Mouse (Mus musculus): ENCODE results near the gene Psmd3. TPM values are rescaled to one million over a fixed set of nuclear protein-coding genes. Genes with fewer than 3 reads are reported as not detected.
A peak's percentile ranks its signal among the peaks of the same experiment; 100 is the strongest.

Psmd3 gene
- polyA plus RNA-seq, 1 experiment, result 57.7 TPM

DNA sequence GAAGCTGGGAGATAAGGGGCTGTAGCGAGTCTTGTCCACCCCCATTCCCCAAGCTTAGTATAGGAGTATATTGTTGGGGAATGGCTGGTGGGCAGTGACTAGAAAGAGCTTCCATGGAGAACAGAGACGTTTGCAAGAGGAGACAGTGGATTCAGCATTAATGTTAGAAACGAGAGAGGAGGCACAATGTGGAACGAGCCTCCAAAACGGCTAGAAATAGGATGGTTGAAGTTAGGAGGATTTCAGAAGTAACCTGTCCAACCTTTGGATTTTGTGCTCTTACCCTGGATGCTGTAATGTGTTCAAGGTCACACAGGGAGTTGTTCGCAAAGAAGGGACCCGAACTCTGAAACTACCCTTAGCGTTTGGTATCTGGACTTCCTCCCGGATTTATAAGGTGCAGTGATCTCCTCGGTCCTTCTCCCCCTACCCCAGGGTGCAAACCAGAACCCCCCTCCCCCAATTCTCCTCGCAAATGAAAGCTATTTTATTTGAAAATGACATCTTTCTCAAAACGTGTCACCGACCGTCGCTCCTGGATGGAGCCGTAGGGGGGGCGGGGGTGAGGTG lies 58.8 kb downstream of the Psmd3 start:
- H3K27ac ChIP-seq (ENCODE audit: control insufficient read depth, insufficient read depth, low read depth, low read length, poor library complexity), result no peak overlapping the region
- H3K4me1 ChIP-seq (ENCODE audit: control insufficient read depth, insufficient read depth, low read length), result peaks cover 5% of the 10 kb centered on the region

DNA sequence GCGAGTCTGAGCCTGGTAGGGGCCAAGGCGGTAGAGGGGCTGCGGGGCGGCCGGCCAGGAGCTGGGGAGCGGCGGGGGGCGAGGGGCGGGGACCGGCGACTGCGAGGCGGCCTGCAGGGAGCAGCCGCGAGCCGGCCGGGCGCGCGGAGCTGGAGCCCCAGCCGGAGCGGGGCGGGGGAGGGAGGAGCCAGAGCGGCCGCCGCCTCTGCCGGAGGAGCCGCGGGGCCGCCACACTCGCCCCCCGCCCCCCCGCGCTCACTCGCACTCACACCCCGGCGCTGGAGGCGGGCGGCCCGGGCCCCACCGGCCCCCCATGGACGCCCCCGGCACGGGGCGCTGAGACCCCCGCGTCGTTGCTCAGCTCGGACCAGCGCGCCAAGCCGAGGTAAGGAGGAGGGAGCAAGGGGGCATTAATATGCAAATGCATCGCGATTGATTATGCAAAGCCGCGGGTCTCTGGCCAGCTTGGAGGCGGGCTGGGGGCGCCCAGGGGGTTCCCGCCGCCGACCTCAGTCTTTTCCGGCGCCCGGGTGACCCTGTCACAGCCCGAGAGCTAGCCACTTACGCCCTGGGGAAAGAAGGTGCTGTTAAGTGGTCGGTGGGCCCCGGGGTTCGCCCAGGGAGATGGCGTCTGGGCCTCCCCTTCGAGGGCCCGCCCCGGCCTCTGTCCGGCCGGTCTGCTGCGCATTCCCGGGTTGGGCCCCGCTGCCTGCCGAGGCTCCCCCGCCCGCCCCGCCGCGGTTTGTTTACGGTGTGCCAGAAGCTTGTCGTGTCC lies 59.5 kb downstream of the Psmd3 start:
- Histone ChIP-seq H3K27ac (ENCODE audit: control insufficient read depth, insufficient read depth, low read depth, low read length, poor library complexity) (peak overlapping the region; percentile 73), H3K4me3 (replicated peaks; ENCODE audit: control insufficient read depth, low read depth, low read length) (peak overlapping the region; percentile 91), H3K4me1 (ENCODE audit: control insufficient read depth, insufficient read depth, low read length) (peaks cover 5% of the 10 kb centered on the region)
- WGBS, result under 1% methylated on average over 80 of the region's 86 CpGs
- TF ChIP-seq POLR2A (IDR thresholded peaks at IDR 0.05; ENCODE audit: borderline replicate concordance, control insufficient read depth, low read depth, low read length) (no peak), CTCF (IDR thresholded peaks at IDR 0.05; ENCODE audit: control insufficient read depth, insufficient read depth, low read length) (no peak)

More for the DNA sequence above, 58.8 kb downstream of the Psmd3 start:
- peak overlapping the region; percentile 59 for H3K4me3 ChIP-seq (replicated peaks; ENCODE audit: control insufficient read depth, low read depth, low read length)
- TF ChIP-seq CTCF (IDR thresholded peaks at IDR 0.05; ENCODE audit: control insufficient read depth, insufficient read depth, low read length), result no peak
- no peak for TF ChIP-seq POLR2A (IDR thresholded peaks at IDR 0.05; ENCODE audit: borderline replicate concordance, control insufficient read depth, low read depth, low read length)
- WGBS, result 1% methylated on average over 17 of the region's 17 CpGs

DNA sequence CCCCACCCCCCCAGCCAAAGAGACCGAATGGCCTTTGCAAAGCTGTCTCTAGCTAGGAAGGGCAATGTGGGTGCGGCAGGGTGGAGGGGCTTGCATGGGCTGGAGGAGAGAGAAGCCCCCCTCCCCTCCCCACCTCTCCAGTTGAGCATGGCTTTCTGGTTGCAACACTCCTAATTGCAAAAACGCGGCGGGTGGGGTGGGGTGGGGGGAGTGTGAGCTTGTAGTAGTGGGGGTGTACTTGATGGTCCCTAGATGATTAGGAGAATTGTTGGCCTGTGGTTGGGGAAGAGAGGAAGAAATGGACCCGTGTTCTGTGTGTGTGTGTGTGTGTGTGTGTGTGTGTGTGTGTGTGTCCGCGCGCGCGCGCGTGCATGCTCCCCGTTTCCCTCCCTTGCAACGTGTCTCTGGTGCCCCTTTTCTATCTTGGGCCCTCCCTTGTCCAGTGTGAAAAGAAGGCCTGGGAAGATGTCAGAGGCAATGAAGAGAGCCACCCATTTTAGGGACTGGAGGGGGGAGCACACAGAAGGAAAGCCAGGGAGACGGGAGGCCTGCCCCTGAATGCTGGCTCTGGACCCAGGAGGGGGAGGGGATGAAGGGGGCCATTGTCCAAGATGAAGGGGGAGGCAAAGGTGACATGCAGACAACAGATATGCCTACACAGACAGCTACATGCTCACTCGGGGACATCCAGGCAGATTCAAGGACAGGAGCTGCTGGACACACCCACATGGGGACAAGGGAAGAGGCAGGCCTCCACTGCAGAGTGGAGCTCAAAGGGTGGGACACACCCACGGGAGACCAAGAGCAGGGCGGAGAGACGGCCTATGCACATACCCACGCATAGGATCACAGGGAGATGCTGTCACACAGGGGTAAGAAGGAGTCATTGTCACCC lies 60.3 kb downstream of the Psmd3 start:
- Histone ChIP-seq H3K27ac (ENCODE audit: control insufficient read depth, insufficient read depth, low read depth, low read length, poor library complexity) (no peak overlapping the region), H3K4me1 (ENCODE audit: control insufficient read depth, insufficient read depth, low read length) (peaks cover 8% of the 10 kb centered on the region), H3K4me3 (replicated peaks; ENCODE audit: control insufficient read depth, low read depth, low read length) (peak overlapping the region; percentile 91)
- TF ChIP-seq POLR2A (IDR thresholded peaks at IDR 0.05; ENCODE audit: borderline replicate concordance, control insufficient read depth, low read depth, low read length) (no peak), CTCF (IDR thresholded peaks at IDR 0.05; ENCODE audit: control insufficient read depth, insufficient read depth, low read length) (no peak)
- WGBS, result 5% methylated on average over 21 of the region's 21 CpGs

DNA sequence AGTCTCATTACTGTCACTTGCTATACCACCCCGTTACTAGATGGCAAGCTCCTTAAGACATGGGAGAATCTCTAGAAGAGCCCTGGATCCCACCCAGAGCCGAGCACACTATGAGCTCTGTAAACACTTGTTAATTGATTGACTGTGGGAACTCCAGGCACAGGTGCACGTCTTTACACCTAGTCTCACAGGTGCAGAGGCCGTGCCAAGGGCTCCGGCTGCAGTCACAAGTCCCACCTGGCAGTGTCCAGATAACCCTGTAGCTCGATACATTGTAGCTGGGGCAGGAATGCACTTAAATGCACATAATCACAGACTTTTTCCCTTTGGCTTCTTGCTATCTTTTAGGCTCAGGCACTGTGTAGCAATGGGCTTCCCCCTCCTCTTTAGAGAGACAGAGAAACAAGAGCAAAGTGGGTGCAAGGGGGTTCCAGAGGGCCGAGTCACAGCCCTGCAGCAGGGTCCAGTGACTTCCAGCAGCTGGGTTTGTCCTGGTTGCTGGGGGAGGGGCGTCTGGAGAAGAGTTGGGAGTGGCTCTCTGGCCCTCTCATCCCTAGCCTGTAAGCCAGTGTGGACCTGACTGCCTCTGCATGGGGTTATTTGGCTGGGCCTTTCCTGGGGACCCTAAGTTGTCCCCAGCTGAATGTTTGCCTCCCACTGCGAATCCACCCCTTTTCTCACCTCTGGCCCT lies 61.4 kb downstream of the Psmd3 start:
- peaks cover 8% of the 10 kb centered on the region for H3K4me1 ChIP-seq (ENCODE audit: control insufficient read depth, insufficient read depth, low read length)
- H3K27ac ChIP-seq (ENCODE audit: control insufficient read depth, insufficient read depth, low read depth, low read length, poor library complexity), result no peak overlapping the region
- no peak for TF ChIP-seq CTCF (IDR thresholded peaks at IDR 0.05; ENCODE audit: control insufficient read depth, insufficient read depth, low read length)
- no peak for TF ChIP-seq POLR2A (IDR thresholded peaks at IDR 0.05; ENCODE audit: borderline replicate concordance, control insufficient read depth, low read depth, low read length)
- WGBS, result 52% methylated on average over 9 of the region's 9 CpGs
- H3K4me3 ChIP-seq (replicated peaks; ENCODE audit: control insufficient read depth, low read depth, low read length), result no peak overlapping the region

- no peak overlapping the region for H3K27ac ChIP-seq (ENCODE audit: control insufficient read depth, insufficient read depth, low read depth, low read length, poor library complexity)
- 71% methylated on average over 7 of the region's 7 CpGs for WGBS
Observed at GRCm38 (mm10) chr11:98744456-98745019, 62.2 kb downstream of the Psmd3 start.

More at GRCm38 (mm10) chr11:98744456-98745019, 62.2 kb downstream of the Psmd3 start:
- Histone ChIP-seq H3K4me3 (replicated peaks; ENCODE audit: control insufficient read depth, low read depth, low read length) (no peak overlapping the region), H3K4me1 (ENCODE audit: control insufficient read depth, insufficient read depth, low read length) (peaks cover 8% of the 10 kb centered on the region)
- TF ChIP-seq POLR2A (IDR thresholded peaks at IDR 0.05; ENCODE audit: borderline replicate concordance, control insufficient read depth, low read depth, low read length) (no peak), CTCF (IDR thresholded peaks at IDR 0.05; ENCODE audit: control insufficient read depth, insufficient read depth, low read length) (no peak)

Other genes with a start within 250 kb of the Psmd3 start
- 25.3 and 33.9 TPM in 2 replicates for gene Mien1, start 243.6 kb upstream of the Psmd3 start, polyA plus RNA-seq (2011; ENCODE audit: insufficient read depth, insufficient read length, low replicate concordance, missing spikeins)
- gene Grb7, start 236.2 kb upstream of the Psmd3 start, polyA plus RNA-seq (2011; ENCODE audit: insufficient read depth, insufficient read length, low replicate concordance, missing spikeins), result 0.85 TPM in 1 of 2 replicates, not detected in the other
- gene Ikzf3, start 136.5 kb upstream of the Psmd3 start, polyA plus RNA-seq (2011; ENCODE audit: insufficient read depth, insufficient read length, low replicate concordance, missing spikeins), result 13.3 and 41.7 TPM in 2 replicates
- 2.2 and 6.5 TPM in 2 replicates for gene Zpbp2, start 131.5 kb upstream of the Psmd3 start, polyA plus RNA-seq (2011; ENCODE audit: insufficient read depth, insufficient read length, low replicate concordance, missing spikeins)
- gene Ormdl3, start 95.2 kb upstream of the Psmd3 start, polyA plus RNA-seq (2011; ENCODE audit: insufficient read depth, insufficient read length, low replicate concordance, missing spikeins), result 41.1 and 41.2 TPM in 2 replicates
- gene Lrrc3c, start 84.3 kb upstream of the Psmd3 start, polyA plus RNA-seq (2011; ENCODE audit: insufficient read depth, insufficient read length, low replicate concordance, missing spikeins), result not detected in 2 replicates
- gene Gm12355, start 56.9 kb upstream of the Psmd3 start, polyA plus RNA-seq (2011; ENCODE audit: insufficient read depth, insufficient read length, low replicate concordance, missing spikeins), result 50.6 and 60.6 TPM in 2 replicates
- gene Gsdma3, start 56.2 kb upstream of the Psmd3 start, polyA plus RNA-seq (2011; ENCODE audit: insufficient read depth, insufficient read length, low replicate concordance, missing spikeins), result not detected in 2 replicates
- not detected in 2 replicates for gene Gsdma2, start 35.8 kb upstream of the Psmd3 start, polyA plus RNA-seq (2011; ENCODE audit: insufficient read depth, insufficient read length, low replicate concordance, missing spikeins)
- gene Gsdma, start 18.2 kb upstream of the Psmd3 start, polyA plus RNA-seq (2011; ENCODE audit: insufficient read depth, insufficient read length, low replicate concordance, missing spikeins), result 0.55 and 0.70 TPM in 2 replicates
- gene Csf3, start 18.7 kb downstream of the Psmd3 start, polyA plus RNA-seq (2011; ENCODE audit: insufficient read depth, insufficient read length, low replicate concordance, missing spikeins), result not detected in 2 replicates
- 26.7 and 28.7 TPM in 2 replicates for gene Med24, start 46.9 kb downstream of the Psmd3 start, polyA plus RNA-seq (2011; ENCODE audit: insufficient read depth, insufficient read length, low replicate concordance, missing spikeins)
- 27.5 and 35.4 TPM in 2 replicates for gene Thra, start 58.1 kb downstream of the Psmd3 start, polyA plus RNA-seq (2011; ENCODE audit: insufficient read depth, insufficient read length, low replicate concordance, missing spikeins)
- 2.4 and 4.8 TPM in 2 replicates for gene Nr1d1, start 92.8 kb downstream of the Psmd3 start, polyA plus RNA-seq (2011; ENCODE audit: insufficient read depth, insufficient read length, low replicate concordance, missing spikeins)
- 46.7 and 69.9 TPM in 2 replicates for gene Msl1, start 113.0 kb downstream of the Psmd3 start, polyA plus RNA-seq (2011; ENCODE audit: insufficient read depth, insufficient read length, low replicate concordance, missing spikeins)
- 29.3 and 38.5 TPM in 2 replicates for gene Casc3, start 122.4 kb downstream of the Psmd3 start, polyA plus RNA-seq (2011; ENCODE audit: insufficient read depth, insufficient read length, low replicate concordance, missing spikeins)
- 1.5 and 6.8 TPM in 2 replicates for gene Rapgefl1, start 154.2 kb downstream of the Psmd3 start, polyA plus RNA-seq (2011; ENCODE audit: insufficient read depth, insufficient read length, low replicate concordance, missing spikeins)
- 5.9 and 11.3 TPM in 2 replicates for gene Wipf2, start 181.1 kb downstream of the Psmd3 start, polyA plus RNA-seq (2011; ENCODE audit: insufficient read depth, insufficient read length, low replicate concordance, missing spikeins)
- gene Cdc6, start 225.2 kb downstream of the Psmd3 start, polyA plus RNA-seq (2011; ENCODE audit: insufficient read depth, insufficient read length, low replicate concordance, missing spikeins), result 50.4 and 53.9 TPM in 2 replicates
- gene Rara, start 245.3 kb downstream of the Psmd3 start, polyA plus RNA-seq (2011; ENCODE audit: insufficient read depth, insufficient read length, low replicate concordance, missing spikeins), result 8.9 and 17.2 TPM in 2 replicates

Data from bone marrow, adult 2 months (tissue).